Mouse (Mus musculus) CH12.LX (cell line): ENCODE measurements around the gene Krt42. TPM values are rescaled to one million over a fixed set of nuclear protein-coding genes. Genes with fewer than 3 reads are reported as not detected.

Experiments
- DNase-seq: peaks from one replicate; pipeline ENCODE4 v3.0.0-alpha.2; 2013; ENCODE audit errors: extremely low read depth
- H3K27ac ChIP-seq: 2 replicates; pipeline ENCODE4 v1.5.1; 2012; ENCODE audit warnings: low read depth, mild to moderate bottlenecking, control low read depth, moderate library complexity; ENCODE audit not compliant: insufficient read depth
- H3K27me3 ChIP-seq: replicated peaks from 2 replicates; pipeline ENCODE3; 2012; ENCODE audit warnings: inconsistent platforms
- H3K36me3 ChIP-seq, 2 experiments: replicated peaks in 1 of 2; 2 replicates each; pipeline versions ENCODE3 to v1.6.1; 2012; ENCODE audit warnings: inconsistent platforms in 1 of 2, low read length in 1 of 2, mild to moderate bottlenecking in 1 of 2, mixed read lengths in 1 of 2, moderate library complexity in 1 of 2; ENCODE audit not compliant: control insufficient read depth in 1 of 2, insufficient read depth in 1 of 2
- H3K4me1 ChIP-seq, 2 experiments: 2 replicates each; pipeline ENCODE4 v1.6.1; 2012; ENCODE audit warnings: inconsistent platforms in 1 of 2, moderate library complexity in 1 of 2; ENCODE audit not compliant: insufficient read depth in 2 of 2, control insufficient read depth in 1 of 2
- H3K4me2 ChIP-seq: 2 replicates; pipeline ENCODE4 v1.6.1; 2012; ENCODE audit warnings: low read depth, mild to moderate bottlenecking, control low read depth; ENCODE audit not compliant: poor library complexity, insufficient read depth, severe bottlenecking
- H3K4me3 ChIP-seq, 3 experiments: fragments of 150-350 bp in 1 of 3; sonication (generic) in 1 of 3; replicated peaks in 1 of 3; 2 replicates each; pipeline versions ENCODE3 to v1.5.1; 2011 to 2012; ENCODE audit warnings: low read depth in 2 of 3, low read length in 2 of 3, mild to moderate bottlenecking in 2 of 3, moderate library complexity in 2 of 3, control low read depth in 1 of 3, improper control_type of control experiment in 1 of 3, inconsistent platforms in 1 of 3, mixed read lengths in 1 of 3; ENCODE audit not compliant: poor library complexity in 1 of 3
- H3K79me2 ChIP-seq: replicated peaks from 2 replicates; pipeline ENCODE4 v1.6.1; 2012; ENCODE audit warnings: mild to moderate bottlenecking, moderate library complexity; ENCODE audit not compliant: control insufficient read depth, poor library complexity, insufficient read depth, severe bottlenecking; ENCODE audit errors: extremely low read depth
- H3K9ac ChIP-seq: 2 replicates; pipeline ENCODE4 v1.6.1; 2012; ENCODE audit warnings: low read depth, mild to moderate bottlenecking, control low read depth, moderate library complexity; ENCODE audit not compliant: insufficient read depth
- H3K9me3 ChIP-seq: replicated peaks from 2 replicates; pipeline ENCODE3; 2012; ENCODE audit warnings: low read length, inconsistent platforms, mixed read lengths
- CHD1 ChIP-seq: IDR thresholded peaks from 2 replicates; pipeline ENCODE4 v1.6.1; 2012; ENCODE audit warnings: low read depth, low read length, improper control_type of control experiment, inconsistent platforms
- CHD2 ChIP-seq: IDR thresholded peaks from 2 replicates; pipeline ENCODE4 v1.6.1; 2011; ENCODE audit warnings: low read length, improper control_type of control experiment
- CTCF ChIP-seq, 2 experiments: IDR thresholded peaks in 1 of 2; conservative IDR thresholded peaks in 1 of 2; 2 replicates each; pipeline ENCODE4 v1.5.1; 2011 to 2012; ENCODE audit warnings: low read depth in 2 of 2, low read length in 2 of 2, improper control_type of control experiment in 1 of 2, inconsistent platforms in 1 of 2, mild to moderate bottlenecking in 1 of 2, moderate library complexity in 1 of 2
- ELF1 ChIP-seq: IDR thresholded peaks from 2 replicates; pipeline ENCODE4 v1.6.1; 2014; ENCODE audit warnings: low read depth, mild to moderate bottlenecking, inconsistent platforms, low read length, improper control_type of control experiment
- EP300 ChIP-seq: IDR thresholded peaks from 2 replicates; pipeline ENCODE4 v1.6.1; 2011; ENCODE audit warnings: low read length, improper control_type of control experiment
- ETS1 ChIP-seq: conservative IDR thresholded peaks from 2 replicates; pipeline ENCODE4 v1.6.1; 2012; ENCODE audit warnings: low read depth, mild to moderate bottlenecking, inconsistent platforms, low read length, improper control_type of control experiment, moderate library complexity
- IRF4 ChIP-seq: IDR thresholded peaks from 2 replicates; pipeline ENCODE4 v1.6.1; 2014; ENCODE audit warnings: low read depth, mild to moderate bottlenecking, inconsistent platforms, low read length, improper control_type of control experiment
- MAFK ChIP-seq: IDR thresholded peaks from 2 replicates; pipeline ENCODE4 v1.6.1; 2011; ENCODE audit warnings: low read length, improper control_type of control experiment; ENCODE audit not compliant: insufficient replicate concordance
- MAX ChIP-seq: IDR thresholded peaks from 2 replicates; pipeline ENCODE4 v1.6.1; 2011; ENCODE audit warnings: low read length, improper control_type of control experiment
- NELFE ChIP-seq: IDR thresholded peaks from 2 replicates; pipeline ENCODE4 v1.6.1; 2011; ENCODE audit warnings: low read depth, low read length, improper control_type of control experiment
- PAX5 ChIP-seq: IDR thresholded peaks from 2 replicates; pipeline ENCODE4 v1.6.1; 2012; ENCODE audit warnings: low read length, inconsistent platforms, mixed read lengths
- RAD21 ChIP-seq: IDR thresholded peaks from 2 replicates; pipeline ENCODE4 v1.6.1; 2011; ENCODE audit warnings: low read depth, mild to moderate bottlenecking, low read length, improper control_type of control experiment, moderate library complexity
- SMC3 ChIP-seq: IDR thresholded peaks from 2 replicates; pipeline ENCODE4 v1.6.1; 2011; ENCODE audit warnings: low read depth, low read length, improper control_type of control experiment
- TBP ChIP-seq: conservative IDR thresholded peaks from 2 replicates; pipeline ENCODE4 v1.6.1; 2011; ENCODE audit warnings: low read depth, low read length, improper control_type of control experiment
- UBTF ChIP-seq: IDR thresholded peaks from 2 replicates; pipeline ENCODE4 v1.6.1; 2012; ENCODE audit warnings: low read depth, mild to moderate bottlenecking, inconsistent platforms, low read length, improper control_type of control experiment, moderate library complexity
- ZKSCAN1 ChIP-seq: IDR thresholded peaks from 2 replicates; pipeline ENCODE4 v1.6.1; 2012; ENCODE audit warnings: low read depth, inconsistent platforms, low read length, improper control_type of control experiment, borderline replicate concordance
- ZMIZ1 ChIP-seq: IDR thresholded peaks from 2 replicates; pipeline ENCODE4 v1.6.1; 2012; ENCODE audit warnings: low read depth, mild to moderate bottlenecking, inconsistent platforms, low read length, improper control_type of control experiment
- dilution Hi-C: fragments of 300-500 bp; cut with MboI; formaldehyde crosslinking; loops from 2 replicates; pipeline ENCODE4 v1.14.3; 2020; ENCODE audit warnings: low sequenced_read_pairs; ENCODE audit not compliant: extremely low pct_unique_long_range_greater_than_20kb, extremely low pct_ligation_motif_present
- in situ Hi-C: fragments of 300-500 bp; cut with MboI; formaldehyde crosslinking; loops from 3 replicates; pipeline ENCODE4 v1.14.3; 2019; ENCODE audit warnings: low sequenced_read_pairs, low pct_ligation_motif_present, low pct_unique_long_range_greater_than_20kb, mixed read lengths
- polyA plus RNA-seq: library from polyadenylated mRNA; unstranded; fragments of >175 nt; gene quantifications from 2 replicates; pipeline ENCODE4 v1.2.1, GENCODE M21; 2012; ENCODE audit warnings: low read depth; ENCODE audit not compliant: insufficient read length
- total RNA-seq, 2 experiments: library from RNA; depleted of rRNA; stranded (reverse); fragments of 300-350 nt in 1 of 2; fragments of >200 nt in 1 of 2; gene quantifications; 2 replicates each; pipeline ENCODE4 v1.2.3; 2012 to 2014

Krt42 gene
- total and polyA plus RNA-seq, 3 experiments: not detected

DNA sequence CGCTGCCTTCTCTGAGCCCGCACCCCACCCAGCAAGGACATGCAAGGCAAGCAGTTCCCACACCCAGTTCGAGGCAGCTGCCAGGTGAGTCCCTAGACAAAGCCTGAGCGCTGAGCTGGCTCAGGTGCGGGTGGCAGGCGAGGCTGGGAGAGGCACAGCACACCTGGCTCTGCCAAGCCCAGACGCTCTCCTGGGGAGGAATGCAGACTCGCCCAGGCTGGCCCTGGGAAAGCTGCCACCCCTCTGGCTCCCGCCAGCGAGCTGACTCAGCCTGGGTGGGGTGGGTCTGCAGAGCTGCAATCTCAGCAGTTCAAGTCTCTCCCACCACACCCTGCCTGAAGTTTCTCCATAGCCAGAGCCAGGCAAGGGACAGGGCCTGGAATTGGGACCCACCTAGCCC lies 17.4 kb upstream of the Krt42 start:
- Histone ChIP-seq H3K27me3 (peaks cover 89% of the 10 kb centered on the region), H3K4me1 (peaks cover 8 to 13% of the 10 kb centered on the region in 2 experiments)
- TF ChIP-seq ZMIZ1: no peak
- no peak for TF ChIP-seq IRF4
- no peak for TF ChIP-seq EP300
- TF ChIP-seq PAX5: no peak
- no peak for TF ChIP-seq ELF1
- TF ChIP-seq CHD2: no peak
- no peak for TF ChIP-seq CHD1
- TF ChIP-seq ZKSCAN1: no peak
- no peak for TF ChIP-seq UBTF
- TF ChIP-seq, all 38 proteins: peak for 0
- H3K4me2 ChIP-seq: no peak overlapping the region
- no peak for DNase-seq
- H3K27ac ChIP-seq: no peak overlapping the region
- no peaks in the 10 kb centered on the region for H3K79me2 ChIP-seq
- H3K4me3 ChIP-seq: no peak overlapping the region
- dilution Hi-C loops: no loop called here
- H3K36me3 ChIP-seq: no peaks in the 10 kb centered on the region
- no peaks in the 10 kb centered on the region for H3K9me3 ChIP-seq
- in situ Hi-C loops: loop anchor here (5.0 to 25.0 kb wide), 3 partner anchors 85 to 900 kb away; partner anchors contain the start of genes Gm14180 and Krt10
- H3K9ac ChIP-seq: no peak overlapping the region

- Histone ChIP-seq H3K4me2 (no peak overlapping the region), H3K4me3 (no peak overlapping the region), H3K9me3 (no peaks in the 10 kb centered on the region), H3K79me2 (no peaks in the 10 kb centered on the region), H3K4me1 (peaks cover 0 to 4% of the 10 kb centered on the region in 2 experiments; a peak in 2 of 4 replicates), H3K27me3 (peaks cover 89% of the 10 kb centered on the region), H3K36me3 (no peaks in the 10 kb centered on the region), H3K9ac (no peak overlapping the region), H3K27ac (no peak overlapping the region)
- in situ Hi-C loops (loop anchor here (5.0 to 25.0 kb wide), 3 partner anchors 83 to 898 kb away; partner anchors contain the start of genes Gm14180 and Krt10), dilution Hi-C loops (no loop called here)
- no peak for TF ChIP-seq TBP
- DNase-seq: no peak
Observed at GRCm38 (mm10) chr11:100284988-100285387, 15.3 kb upstream of the Krt42 start.

DNA sequence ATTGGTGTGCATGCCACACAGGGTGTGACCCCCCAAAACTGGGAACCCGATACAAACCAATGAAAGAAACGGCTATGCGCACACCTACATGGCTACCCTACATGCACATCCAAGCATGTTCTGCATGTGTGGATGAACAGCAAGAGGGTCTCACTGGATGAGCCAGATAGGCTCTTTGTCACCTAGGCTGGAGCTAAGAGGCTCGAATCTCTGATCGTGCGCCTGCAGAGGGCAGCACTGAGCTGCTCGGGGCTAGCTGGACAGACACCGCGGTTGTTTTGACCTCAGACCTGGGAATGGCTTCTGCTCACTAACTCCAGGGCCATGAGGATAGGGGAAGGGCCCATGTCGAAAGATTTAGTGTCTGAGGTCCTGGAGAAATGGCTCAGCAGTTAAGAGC lies 12.9 kb upstream of the Krt42 start:
- no peak overlapping the region for H3K9ac ChIP-seq
- no peak overlapping the region for H3K27ac ChIP-seq
- H3K79me2 ChIP-seq: no peaks in the 10 kb centered on the region
- H3K4me1 ChIP-seq: peaks cover 0 to 4% of the 10 kb centered on the region in 2 experiments; a peak in 2 of 4 replicates
- in situ Hi-C loops: loop anchor here (25.0 kb wide), 2 partner anchors 545 to 895 kb away; partner anchors contain the start of genes Gm14180 and Krt10
- no peak overlapping the region for H3K4me2 ChIP-seq
- no peaks in the 10 kb centered on the region for H3K9me3 ChIP-seq
- TF ChIP-seq CHD2 (no peak), ETS1 (no peak), SMC3 (peak; percentile 93), UBTF (0 out of 2 replicates have a peak, but pooled peaks have one; percentile 36), MAX (no peak), RAD21 (peak; percentile 52), NELFE (peak; percentile 57; the same call in 1 of the 2 replicates), CTCF (conservative IDR thresholded peaks at IDR 0.05 in 1 of 2, IDR thresholded peaks at IDR 0.05 in 1 of 2; ENCODE audit: low read depth in 2 of 2, low read length in 2 of 2) (peak; percentile 90 to 97), MAFK (no peak)
- TF ChIP-seq, all 38 proteins: peak for 5
- dilution Hi-C loops: no loop called here
- peaks cover 91% of the 10 kb centered on the region for H3K27me3 ChIP-seq
- H3K4me3 ChIP-seq: no peak overlapping the region
- DNase-seq: peak; percentile 73
- H3K36me3 ChIP-seq: no peaks in the 10 kb centered on the region
